Mouse (Mus musculus): ENCODE measurements around the gene Cabp2. TPM values are rescaled to one million over a fixed set of nuclear protein-coding genes. Genes with fewer than 3 reads are reported as not detected.
A peak's percentile ranks its signal among the peaks of the same experiment; 100 is the strongest.

The Cabp2 gene
- polyA plus RNA-seq, 1 experiment from 2014 or later = not detected

DNA sequence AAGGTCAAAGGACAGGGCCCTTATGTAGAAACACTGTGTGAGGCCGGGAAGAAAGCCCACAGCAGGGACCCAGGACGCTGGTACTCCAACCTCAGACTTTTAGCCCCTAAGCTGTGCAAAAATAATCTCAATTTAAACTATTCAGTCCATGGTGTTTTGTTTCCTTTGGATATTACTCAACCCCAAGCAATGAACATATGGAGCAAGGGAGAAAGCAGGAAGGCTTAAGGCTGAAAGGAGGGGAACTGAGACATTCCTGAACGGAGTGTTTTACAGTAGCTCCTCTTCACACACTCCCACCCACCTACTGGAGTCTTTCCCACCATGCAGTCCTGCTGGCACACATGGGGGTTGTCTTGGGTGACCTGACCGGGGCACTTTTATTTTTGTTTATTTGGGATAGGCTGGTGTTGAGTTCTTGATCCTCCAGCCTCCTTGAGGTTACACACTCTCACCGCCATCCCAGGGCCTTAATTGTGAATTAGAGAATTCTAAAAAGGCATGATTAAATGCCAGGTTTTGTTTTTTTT, 13.5 kb downstream of the Cabp2 start:
- Histone ChIP-seq H3K9me3 (ENCODE audit: control insufficient read depth, low read length) (no peaks in the 10 kb centered on the region), H3K27ac (ENCODE audit: low read length) (no peak overlapping the region), H3K4me3 (replicated peaks; ENCODE audit: low read length) (no peak overlapping the region), H3K36me3 (ENCODE audit: control insufficient read depth, insufficient read depth) (no peaks in the 10 kb centered on the region), H3K4me2 (ENCODE audit: low read length) (no peak overlapping the region), H3K27me3 (replicated peaks; ENCODE audit: control insufficient read depth, insufficient read depth, low read length) (peaks cover 2% of the 10 kb centered on the region; the same call in 1 of the 2 replicates), H3K4me1 (replicated peaks; ENCODE audit: control insufficient read depth, insufficient read depth, low read length) (peaks cover 25% of the 10 kb centered on the region), H3K9ac (replicated peaks; ENCODE audit: low read depth, low read length) (no peak overlapping the region)
- WGBS = 81% methylated on average over 5 of the region's 5 CpGs
- no peak for ATAC-seq

DNA sequence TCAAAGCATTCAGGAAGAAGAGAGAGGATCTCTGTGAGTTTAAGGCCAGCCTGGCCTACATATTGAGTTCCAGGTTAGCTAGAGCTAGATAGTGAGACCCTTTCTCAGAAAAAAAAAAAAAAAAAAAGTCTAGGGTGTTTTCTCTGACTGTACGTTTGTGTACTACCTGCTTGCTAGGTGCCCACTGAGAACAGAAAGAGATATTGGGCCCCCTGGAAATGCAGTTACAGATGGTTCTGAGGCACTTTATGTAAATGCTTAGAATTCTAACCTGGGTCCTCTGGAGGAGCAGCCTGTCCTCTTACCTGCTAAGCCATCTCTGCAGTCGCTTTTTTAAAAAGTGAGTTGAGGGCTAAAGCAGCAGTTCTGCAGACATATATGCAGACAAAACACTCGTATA, 14.4 kb downstream of the Cabp2 start:
- no peak overlapping the region for H3K4me3 ChIP-seq (replicated peaks; ENCODE audit: low read length)
- no peak overlapping the region for H3K27ac ChIP-seq (ENCODE audit: low read length)
- H3K4me1 ChIP-seq (replicated peaks; ENCODE audit: control insufficient read depth, insufficient read depth, low read length) = peaks cover 33% of the 10 kb centered on the region
- no peak overlapping the region for H3K4me2 ChIP-seq (ENCODE audit: low read length)
- H3K36me3 ChIP-seq (ENCODE audit: control insufficient read depth, insufficient read depth) = no peaks in the 10 kb centered on the region
- no peak for ATAC-seq
- no peaks in the 10 kb centered on the region for H3K9me3 ChIP-seq (ENCODE audit: control insufficient read depth, low read length)
- peaks cover 6% of the 10 kb centered on the region for H3K27me3 ChIP-seq (replicated peaks; ENCODE audit: control insufficient read depth, insufficient read depth, low read length)
- WGBS = 68% methylated on average over 3 of the region's 3 CpGs
- no peak overlapping the region for H3K9ac ChIP-seq (replicated peaks; ENCODE audit: low read depth, low read length)

DNA sequence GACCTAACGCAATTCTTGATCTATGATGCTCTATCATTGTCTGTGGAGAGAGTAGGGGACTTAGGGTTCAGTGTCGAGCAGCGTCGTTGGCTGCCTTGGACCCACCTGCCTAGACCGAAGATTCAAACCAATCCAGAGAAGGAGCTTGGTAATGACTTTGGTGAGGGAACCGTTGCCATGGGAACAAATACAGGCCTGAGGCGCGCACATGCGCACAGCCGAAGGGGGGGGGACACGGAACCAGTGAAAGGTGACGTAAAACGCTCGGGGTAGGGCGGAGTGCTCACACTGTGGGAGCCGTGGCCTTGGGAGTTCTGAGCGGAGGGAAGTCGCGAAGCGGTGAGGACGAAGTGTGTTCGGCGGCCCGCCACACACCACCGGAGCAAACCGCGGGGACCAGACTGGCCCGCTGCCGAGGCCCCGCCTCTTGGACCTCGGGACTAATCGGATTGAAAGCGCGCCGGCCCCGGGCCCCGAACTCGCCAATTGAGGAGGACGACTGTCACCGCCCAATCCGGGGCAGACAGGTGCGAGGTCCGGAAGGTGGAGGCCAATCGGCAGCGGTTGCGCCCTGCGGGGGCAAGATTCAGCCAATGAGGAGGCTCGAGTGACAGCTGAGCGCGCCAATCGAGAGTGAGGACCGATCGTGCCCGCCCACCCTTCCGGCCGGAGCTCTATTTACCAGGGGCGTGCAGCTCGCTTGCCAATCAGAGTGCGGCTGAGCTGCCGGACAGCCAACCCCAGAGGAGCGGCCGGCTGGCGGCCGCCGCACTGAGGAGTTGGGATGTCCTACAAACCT, 15.5 kb downstream of the Cabp2 start, which contains the start of gene Cdk2ap2:
Gene Cdk2ap2, plus strand, starts transcription at position 541 of the 799 bp plus-strand sequence.
- ATAC-seq = peak; percentile 94
- H3K36me3 ChIP-seq (ENCODE audit: control insufficient read depth, insufficient read depth) = no peaks in the 10 kb centered on the region
- peak within 1 kb of the TSS; percentile 69 for H3K4me3 ChIP-seq (replicated peaks; ENCODE audit: low read length)
- no peaks in the 10 kb centered on the region for H3K9me3 ChIP-seq (ENCODE audit: control insufficient read depth, low read length)
- peak within 1 kb of the TSS; percentile 80 for H3K4me2 ChIP-seq (ENCODE audit: low read length)
- H3K27ac ChIP-seq (ENCODE audit: low read length) = peak within 1 kb of the TSS; percentile 90
- peaks cover 41% of the 10 kb centered on the region for H3K4me1 ChIP-seq (replicated peaks; ENCODE audit: control insufficient read depth, insufficient read depth, low read length)
- under 1% methylated on average over 65 of the region's 65 CpGs for WGBS
- peak within 1 kb of the TSS; percentile 72 for H3K9ac ChIP-seq (replicated peaks; ENCODE audit: low read depth, low read length)
- H3K27me3 ChIP-seq (replicated peaks; ENCODE audit: control insufficient read depth, insufficient read depth, low read length) = peaks cover 6% of the 10 kb centered on the region

DNA sequence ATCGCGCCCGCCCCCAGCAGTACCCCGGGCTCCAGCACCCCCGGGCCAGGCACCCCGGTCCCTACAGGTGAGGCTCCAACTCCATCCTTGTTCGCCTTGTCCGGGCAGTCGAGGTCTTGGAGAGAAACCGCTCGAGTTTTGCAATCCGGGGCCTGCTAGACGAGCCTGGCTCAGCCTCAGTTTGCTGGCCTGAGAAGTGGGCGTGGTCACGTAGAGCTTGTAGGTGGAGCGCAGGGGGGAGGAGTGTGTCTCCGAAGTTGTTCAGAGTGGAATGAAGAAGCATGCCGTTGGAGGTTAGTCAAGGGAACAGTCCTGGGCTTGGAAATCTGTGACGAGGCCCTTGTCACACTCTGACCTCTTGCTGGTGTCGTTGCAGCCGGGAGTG, 16.1 kb downstream of the Cabp2 start:
- WGBS = under 1% methylated on average over 21 of the region's 21 CpGs
- Histone ChIP-seq H3K4me3 (replicated peaks; ENCODE audit: low read length) (peak overlapping the region; percentile 69), H3K36me3 (ENCODE audit: control insufficient read depth, insufficient read depth) (no peaks in the 10 kb centered on the region), H3K9ac (replicated peaks; ENCODE audit: low read depth, low read length) (peak overlapping the region; percentile 67), H3K4me2 (ENCODE audit: low read length) (peak overlapping the region; percentile 80), H3K27ac (ENCODE audit: low read length) (peak overlapping the region; percentile 56), H3K27me3 (replicated peaks; ENCODE audit: control insufficient read depth, insufficient read depth, low read length) (peaks cover 6% of the 10 kb centered on the region), H3K4me1 (replicated peaks; ENCODE audit: control insufficient read depth, insufficient read depth, low read length) (peaks cover 43% of the 10 kb centered on the region), H3K9me3 (ENCODE audit: control insufficient read depth, low read length) (no peaks in the 10 kb centered on the region)
- no peak; the same call in 1 of the 2 replicates for ATAC-seq

DNA sequence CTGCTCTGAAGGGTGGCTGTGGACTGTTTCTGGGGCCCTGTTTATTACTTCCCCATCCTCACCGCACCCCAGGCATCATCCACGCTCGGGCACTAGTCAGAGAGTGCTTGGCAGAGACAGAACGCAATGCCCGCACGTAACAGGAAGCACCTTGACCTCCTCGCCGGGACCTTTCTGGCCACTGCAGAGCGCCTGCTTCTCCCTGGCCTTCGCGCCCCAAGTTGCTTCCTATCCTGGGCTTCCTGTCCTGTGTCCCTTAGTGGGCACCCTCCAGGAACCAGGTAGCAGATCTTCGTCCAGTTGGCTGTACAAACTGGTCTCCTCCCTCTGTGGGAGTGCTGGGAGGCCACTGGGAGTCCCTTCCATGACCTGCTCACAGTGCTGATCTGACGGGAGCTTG, 17.0 kb downstream of the Cabp2 start:
- WGBS = 90% methylated on average over 13 of the region's 13 CpGs
- no peak for ATAC-seq
- Histone ChIP-seq H3K27me3 (replicated peaks; ENCODE audit: control insufficient read depth, insufficient read depth, low read length) (peaks cover 6% of the 10 kb centered on the region), H3K27ac (ENCODE audit: low read length) (no peak overlapping the region), H3K4me2 (ENCODE audit: low read length) (no peak overlapping the region), H3K4me1 (replicated peaks; ENCODE audit: control insufficient read depth, insufficient read depth, low read length) (peaks cover 43% of the 10 kb centered on the region), H3K4me3 (replicated peaks; ENCODE audit: low read length) (no peak overlapping the region), H3K9ac (replicated peaks; ENCODE audit: low read depth, low read length) (no peak overlapping the region), H3K9me3 (ENCODE audit: control insufficient read depth, low read length) (no peaks in the 10 kb centered on the region), H3K36me3 (ENCODE audit: control insufficient read depth, insufficient read depth) (no peaks in the 10 kb centered on the region)

DNA sequence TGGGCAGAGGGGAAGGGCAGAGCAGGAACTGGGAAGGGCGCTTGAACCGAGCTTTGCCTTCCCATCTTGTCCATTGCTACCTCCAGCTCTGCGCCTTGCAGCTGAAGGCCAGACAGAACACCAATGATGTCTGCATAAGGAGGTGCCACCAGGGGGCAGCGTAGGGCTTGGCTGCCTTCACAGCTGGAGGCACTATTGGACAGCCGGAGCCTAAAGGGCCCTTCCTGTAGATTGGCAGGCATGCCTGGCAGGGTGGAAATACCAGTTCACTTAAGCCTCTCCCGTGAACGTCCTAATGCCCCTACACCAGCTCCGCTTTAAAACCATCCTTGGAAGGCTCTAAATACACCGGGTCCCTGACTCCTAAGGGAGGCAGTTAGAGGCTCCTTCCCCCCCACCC, 17.7 kb downstream of the Cabp2 start:
- H3K4me2 ChIP-seq (ENCODE audit: low read length) = no peak overlapping the region
- H3K4me3 ChIP-seq (replicated peaks; ENCODE audit: low read length) = no peak overlapping the region
- peaks cover 43% of the 10 kb centered on the region for H3K4me1 ChIP-seq (replicated peaks; ENCODE audit: control insufficient read depth, insufficient read depth, low read length)
- H3K9ac ChIP-seq (replicated peaks; ENCODE audit: low read depth, low read length) = no peak overlapping the region
- no peaks in the 10 kb centered on the region for H3K36me3 ChIP-seq (ENCODE audit: control insufficient read depth, insufficient read depth)
- H3K27me3 ChIP-seq (replicated peaks; ENCODE audit: control insufficient read depth, insufficient read depth, low read length) = peaks cover 6% of the 10 kb centered on the region
- ATAC-seq = no peak
- no peaks in the 10 kb centered on the region for H3K9me3 ChIP-seq (ENCODE audit: control insufficient read depth, low read length)
- no peak overlapping the region for H3K27ac ChIP-seq (ENCODE audit: low read length)
- WGBS = 9% methylated on average over 9 of the region's 9 CpGs

DNA sequence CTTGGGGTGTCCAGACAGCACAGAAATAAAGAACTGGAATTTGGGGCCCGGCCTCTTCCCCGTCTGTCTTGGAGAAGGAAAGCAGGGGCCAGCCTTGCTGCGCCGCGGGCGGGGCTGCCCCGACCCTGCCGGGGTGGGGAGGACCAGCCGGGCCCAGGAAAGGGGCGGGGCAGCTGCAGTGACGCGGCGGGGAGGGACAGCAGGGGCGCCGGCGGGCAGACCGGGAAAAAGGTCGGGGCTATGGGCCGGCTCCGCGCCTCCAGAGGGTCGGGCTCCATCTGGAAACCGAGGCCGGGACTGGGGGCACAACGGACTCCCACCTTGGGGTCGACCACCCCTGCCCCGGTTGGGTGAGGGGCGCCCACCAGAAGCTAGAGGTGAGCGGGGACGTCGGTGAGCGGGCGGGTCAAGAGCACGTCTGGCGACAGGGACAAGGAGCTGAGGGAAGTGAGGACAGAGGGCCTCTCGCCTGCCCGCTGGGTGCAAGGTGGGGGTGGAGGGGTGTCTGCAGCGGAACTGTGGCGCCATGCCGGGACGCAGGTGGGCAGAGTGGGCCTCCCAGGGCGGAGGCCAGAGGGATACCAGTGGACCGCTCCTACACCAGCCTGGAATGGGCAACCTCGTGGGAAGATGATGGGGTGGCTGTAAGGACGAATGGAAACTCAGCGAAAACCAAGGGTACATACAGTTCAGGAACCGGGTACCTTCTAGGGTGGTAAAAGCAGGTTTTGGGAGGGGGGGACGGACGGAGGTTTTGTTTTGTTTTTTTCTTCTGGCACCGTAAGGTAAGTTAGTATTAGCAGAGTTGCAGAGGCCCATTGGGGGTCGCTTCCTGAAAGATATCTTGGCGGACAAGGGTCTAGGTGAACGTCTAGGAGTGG, 18.7 kb downstream of the Cabp2 start, which contains the start of gene Pitpnm1:
Gene Pitpnm1, plus strand, starts transcription at position 162 of the 881 bp plus-strand sequence.
- Histone ChIP-seq H3K4me2 (ENCODE audit: low read length) (peak within 1 kb of the TSS; percentile 64), H3K4me1 (replicated peaks; ENCODE audit: control insufficient read depth, insufficient read depth, low read length) (peaks cover 43% of the 10 kb centered on the region), H3K27me3 (replicated peaks; ENCODE audit: control insufficient read depth, insufficient read depth, low read length) (peaks cover 6% of the 10 kb centered on the region), H3K9ac (replicated peaks; ENCODE audit: low read depth, low read length) (peak within 1 kb of the TSS; percentile 62), H3K36me3 (ENCODE audit: control insufficient read depth, insufficient read depth) (no peaks in the 10 kb centered on the region), H3K9me3 (ENCODE audit: control insufficient read depth, low read length) (no peaks in the 10 kb centered on the region), H3K27ac (ENCODE audit: low read length) (no peak within 1 kb of the TSS), H3K4me3 (replicated peaks; ENCODE audit: low read length) (peak within 1 kb of the TSS; percentile 58)
- WGBS = under 1% methylated on average over 53 of the region's 53 CpGs
- ATAC-seq = no peak

DNA sequence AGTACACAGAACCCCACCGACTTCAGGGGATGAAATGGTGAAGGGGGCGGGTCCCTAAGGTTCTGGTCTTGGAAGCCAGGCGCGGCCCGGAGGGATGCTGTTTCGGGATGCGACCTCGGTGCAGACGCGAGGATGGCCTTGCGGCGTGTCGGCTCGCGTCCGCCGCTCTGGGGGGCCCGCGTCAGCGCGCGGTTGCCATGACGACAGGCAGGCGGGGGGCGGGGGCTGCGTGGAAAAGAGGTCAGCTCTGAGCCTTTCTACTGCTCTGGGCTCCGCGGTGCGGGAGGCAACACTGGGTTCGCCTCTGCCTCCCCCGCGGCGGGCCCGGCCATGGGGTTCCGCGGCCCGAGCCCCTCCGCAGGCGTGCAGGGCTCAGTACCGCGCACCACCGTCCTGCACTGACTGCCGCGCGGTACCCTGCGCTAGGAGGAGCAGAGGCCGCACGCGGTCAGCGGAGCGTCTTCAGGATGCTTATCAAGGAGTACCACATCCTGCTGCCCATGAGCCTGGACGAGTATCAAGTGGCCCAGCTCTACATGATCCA, 19.4 kb downstream of the Cabp2 start:
- WGBS = under 1% methylated on average over 44 of the region's 52 CpGs
- Histone ChIP-seq H3K4me3 (replicated peaks; ENCODE audit: low read length) (peak overlapping the region; percentile 58), H3K27ac (ENCODE audit: low read length) (no peak overlapping the region), H3K9ac (replicated peaks; ENCODE audit: low read depth, low read length) (peak overlapping the region; percentile 62), H3K36me3 (ENCODE audit: control insufficient read depth, insufficient read depth) (no peaks in the 10 kb centered on the region), H3K4me1 (replicated peaks; ENCODE audit: control insufficient read depth, insufficient read depth, low read length) (peaks cover 43% of the 10 kb centered on the region), H3K27me3 (replicated peaks; ENCODE audit: control insufficient read depth, insufficient read depth, low read length) (peaks cover 6% of the 10 kb centered on the region), H3K9me3 (ENCODE audit: control insufficient read depth, low read length) (no peaks in the 10 kb centered on the region), H3K4me2 (ENCODE audit: low read length) (peak overlapping the region; percentile 64)
- ATAC-seq = peak; percentile 4; the same call in 1 of the 2 replicates

DNA sequence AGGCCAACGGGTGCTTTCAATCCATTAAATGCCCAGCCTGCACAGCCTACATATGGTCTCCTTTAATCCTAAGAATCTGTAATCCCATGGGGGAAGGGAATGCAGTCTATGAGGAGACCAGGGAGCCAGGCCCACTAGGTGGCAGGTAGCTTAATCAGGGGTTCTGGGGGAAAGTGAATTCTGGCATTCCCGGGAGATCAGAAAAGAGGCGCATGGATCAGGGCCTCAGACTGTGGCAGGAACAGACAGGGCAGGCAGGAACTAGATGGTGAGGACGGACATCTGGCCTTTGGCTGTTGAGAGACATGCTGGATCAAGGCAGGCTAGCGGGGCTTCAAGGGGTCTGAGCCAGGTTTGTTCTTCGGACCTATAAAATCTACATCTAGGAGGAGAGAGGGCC, 20.1 kb downstream of the Cabp2 start:
- H3K9ac ChIP-seq (replicated peaks; ENCODE audit: low read depth, low read length) = peak overlapping the region; percentile 62
- no peaks in the 10 kb centered on the region for H3K36me3 ChIP-seq (ENCODE audit: control insufficient read depth, insufficient read depth)
- WGBS = 54% methylated on average over 6 of the region's 6 CpGs
- no peak for ATAC-seq
- peak overlapping the region; percentile 58 for H3K4me3 ChIP-seq (replicated peaks; ENCODE audit: low read length)
- peak overlapping the region; percentile 64 for H3K4me2 ChIP-seq (ENCODE audit: low read length)
- H3K27me3 ChIP-seq (replicated peaks; ENCODE audit: control insufficient read depth, insufficient read depth, low read length) = peaks cover 6% of the 10 kb centered on the region
- peaks cover 37% of the 10 kb centered on the region for H3K4me1 ChIP-seq (replicated peaks; ENCODE audit: control insufficient read depth, insufficient read depth, low read length)
- H3K9me3 ChIP-seq (ENCODE audit: control insufficient read depth, low read length) = no peaks in the 10 kb centered on the region
- no peak overlapping the region for H3K27ac ChIP-seq (ENCODE audit: low read length)
